Mouse (Mus musculus) adrenal gland, postnatal 14 days (tissue): ENCODE results near the gene Ube2o. TPM values are rescaled to one million over a fixed set of nuclear protein-coding genes. Genes with fewer than 3 reads are reported as not detected.
A peak's percentile ranks its signal among the peaks of the same experiment; 100 is the strongest.

Source experiments
- DNase-seq: peaks from one replicate; pipeline ENCODE4 v3.0.0; 2021; ENCODE audit warnings: mixed read lengths
- total RNA-seq: library from RNA; stranded (reverse); gene quantifications from 2 replicates; pipeline ENCODE4 v1.2.3, GENCODE M21; 2021

Ube2o gene
- total RNA-seq, 1 experiment from 2014 or later, result 32.0 TPM

- no peak for DNase-seq
Measured at GRCm38 (mm10) chr11:116541183-116541582, 40.1 kb downstream of the Ube2o start.

- no peak for DNase-seq
Measured at GRCm38 (mm10) chr11:116538142-116538735, 43.0 kb downstream of the Ube2o start.

GRCm38 (mm10) chr11:116537388-116537787 lies 43.9 kb downstream of the Ube2o start:
- DNase-seq, result no peak

- DNase-seq, result no peak
Measured at GRCm38 (mm10) chr11:116536685-116537084, 44.6 kb downstream of the Ube2o start.

- peak; percentile 81 for DNase-seq
Measured at GRCm38 (mm10) chr11:116534154-116534865, 46.9 kb downstream of the Ube2o start.

GRCm38 (mm10) chr11:116533341-116534153 lies 47.7 kb downstream of the Ube2o start:
- peak; percentile 44 for DNase-seq

- DNase-seq, result peak; percentile 78
Measured at GRCm38 (mm10) chr11:116532810-116533338, 48.4 kb downstream of the Ube2o start.

GRCm38 (mm10) chr11:116532262-116532809 lies 48.9 kb downstream of the Ube2o start:
- DNase-seq, result no peak

GRCm38 (mm10) chr11:116531371-116532191 lies 49.7 kb downstream of the Ube2o start:
- no peak for DNase-seq

- no peak for DNase-seq
Measured at GRCm38 (mm10) chr11:116530187-116531147, 50.8 kb downstream of the Ube2o start, which contains the start of gene Sphk1. Sphk1 (plus strand) TSS chr11:116530925.

GRCm38 (mm10) chr11:116528636-116529320 lies 52.5 kb downstream of the Ube2o start:
- no peak for DNase-seq

- DNase-seq, result no peak
Measured at GRCm38 (mm10) chr11:116523699-116524189, 57.5 kb downstream of the Ube2o start.

- DNase-seq, result peak; percentile 58
Measured at GRCm38 (mm10) chr11:116522886-116523698, 58.2 kb downstream of the Ube2o start.

GRCm38 (mm10) chr11:116522046-116522445 lies 59.2 kb downstream of the Ube2o start:
- DNase-seq, result no peak

GRCm38 (mm10) chr11:116521143-116521542 lies 60.1 kb downstream of the Ube2o start:
- DNase-seq, result no peak

- peak; percentile 63 for DNase-seq
Measured at GRCm38 (mm10) chr11:116518482-116518881, 62.8 kb downstream of the Ube2o start.

- no peak for DNase-seq
Measured at GRCm38 (mm10) chr11:116515330-116516020, 65.8 kb downstream of the Ube2o start.

GRCm38 (mm10) chr11:116513531-116514038 lies 67.7 kb downstream of the Ube2o start:
- DNase-seq, result no peak
